Mouse (Mus musculus) midbrain, embryonic 16.5 days (tissue): ENCODE results near the gene Prr12. TPM values are rescaled to one million over a fixed set of nuclear protein-coding genes. Genes with fewer than 3 reads are reported as not detected.

Source experiments
- ATAC-seq: fragments of 200-750 bp; cut with Nextera tagmentation; 2 replicates; pipeline ENCODE4 v1.8.0; 2017; ENCODE audit warnings: moderate TSS enrichment
- H3K27ac ChIP-seq: fragments of 300-500 bp; sonication (generic); 2 replicates; pipeline ENCODE4 v1.5.1; 2014; ENCODE audit warnings: mild to moderate bottlenecking, low read length, mixed read lengths
- H3K27me3 ChIP-seq: fragments of 300-500 bp; sonication (generic); 2 replicates; pipeline ENCODE4 v1.6.1; 2014; ENCODE audit warnings: low read depth, low read length, mixed read lengths; ENCODE audit not compliant: control insufficient read depth, insufficient read depth
- H3K36me3 ChIP-seq: fragments of 300-500 bp; sonication (generic); 2 replicates; pipeline ENCODE4 v1.6.1; 2014; ENCODE audit warnings: mild to moderate bottlenecking, low read length, moderate library complexity, mixed read lengths; ENCODE audit not compliant: control insufficient read depth, insufficient read depth
- H3K4me1 ChIP-seq: fragments of 300-500 bp; sonication (generic); 2 replicates; pipeline ENCODE4 v1.6.1; 2014; ENCODE audit warnings: mild to moderate bottlenecking, low read length, mixed read lengths; ENCODE audit not compliant: control insufficient read depth, insufficient read depth
- H3K4me2 ChIP-seq: fragments of 300-500 bp; sonication (generic); 2 replicates; pipeline ENCODE4 v1.6.1; 2014; ENCODE audit warnings: mild to moderate bottlenecking, low read length, mixed read lengths
- H3K4me3 ChIP-seq: fragments of 300-500 bp; sonication (generic); 2 replicates; pipeline ENCODE4 v1.5.1; 2014; ENCODE audit warnings: low read depth, mild to moderate bottlenecking, low read length, moderate library complexity, mixed read lengths
- H3K9ac ChIP-seq: fragments of 300-500 bp; sonication (generic); 2 replicates; pipeline ENCODE4 v1.6.1; 2014; ENCODE audit warnings: low read depth, low read length, mixed read lengths
- H3K9me3 ChIP-seq: fragments of 300-500 bp; sonication (generic); replicated peaks from 2 replicates; pipeline ENCODE4 v1.6.1; 2014; ENCODE audit warnings: mild to moderate bottlenecking, low read length, mixed read lengths; ENCODE audit not compliant: control insufficient read depth, poor library complexity, severe bottlenecking
- WGBS: fragments of 180-500 bp; shearing (Covaris S2); extraction: QIAGEN DNeasy Blood & Tissue Kit; methylation state at CpG from one replicate; pipeline ENCODE4 v1.1.7; 2014; 5-methylcytosine and 5-hydroxymethylcytosine counted together
- polyA plus RNA-seq: library from polyadenylated mRNA; unstranded; fragments of >200 nt; fragmentation: Nextera tagmentation; extraction: Ambion mirVana; gene quantifications from 2 replicates; pipeline ENCODE4 v1.2.1, GENCODE M21; 2015

Prr12 gene
- polyA plus RNA-seq, 1 experiment from 2014 or later: 13.6 TPM

GRCm38 (mm10) chr7:45073171-45073707, 20.6 kb upstream of the Prr12 start:
- no peak for ATAC-seq
- H3K9me3 ChIP-seq: no peaks in the 10 kb centered on the region
- H3K4me1 ChIP-seq: no peaks in the 10 kb centered on the region
- H3K27ac ChIP-seq: no peak overlapping the region
- no peak overlapping the region for H3K9ac ChIP-seq
- H3K36me3 ChIP-seq: peaks cover 14% of the 10 kb centered on the region
- H3K4me3 ChIP-seq: no peak overlapping the region
- H3K4me2 ChIP-seq: no peak overlapping the region
- H3K27me3 ChIP-seq: no peaks in the 10 kb centered on the region
- WGBS: 78% methylated on average over 7 of the region's 7 CpGs

- 65% methylated on average over 2 of the region's 2 CpGs for WGBS
- no peak for ATAC-seq
- Histone ChIP-seq H3K27me3 (no peaks in the 10 kb centered on the region), H3K36me3 (peaks cover 10% of the 10 kb centered on the region), H3K9me3 (no peaks in the 10 kb centered on the region), H3K4me3 (no peak overlapping the region), H3K4me1 (no peaks in the 10 kb centered on the region), H3K4me2 (no peak overlapping the region), H3K27ac (no peak overlapping the region), H3K9ac (no peak overlapping the region)
Observed at GRCm38 (mm10) chr7:45072230-45072629, 19.5 kb upstream of the Prr12 start.

DNA sequence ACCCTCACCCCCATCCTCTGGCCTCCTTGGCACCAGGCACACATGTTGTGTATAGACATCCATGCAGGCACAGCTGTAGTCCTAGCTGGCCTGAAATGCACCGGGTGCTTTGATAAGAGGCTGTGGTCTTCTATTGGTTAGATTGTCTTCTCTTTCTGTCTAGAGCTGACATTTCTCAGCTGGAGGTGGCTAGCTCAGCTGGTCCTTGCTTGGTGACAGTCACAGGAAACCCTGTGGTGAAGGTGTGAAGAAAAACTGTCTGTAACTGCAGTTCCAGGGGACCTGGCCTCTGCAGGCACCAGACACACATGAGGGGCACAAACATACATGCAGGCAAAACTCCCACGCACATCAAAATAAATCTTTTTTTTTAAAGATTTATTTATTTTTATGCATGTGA, 17.0 kb upstream of the Prr12 start:
- no peaks in the 10 kb centered on the region for H3K36me3 ChIP-seq
- no peaks in the 10 kb centered on the region for H3K4me1 ChIP-seq
- no peak overlapping the region for H3K9ac ChIP-seq
- no peaks in the 10 kb centered on the region for H3K27me3 ChIP-seq
- no peak overlapping the region for H3K4me2 ChIP-seq
- no peak overlapping the region for H3K4me3 ChIP-seq
- ATAC-seq: no peak
- 97% methylated on average over 2 of the region's 2 CpGs for WGBS
- no peak overlapping the region for H3K27ac ChIP-seq
- H3K9me3 ChIP-seq: no peaks in the 10 kb centered on the region

DNA sequence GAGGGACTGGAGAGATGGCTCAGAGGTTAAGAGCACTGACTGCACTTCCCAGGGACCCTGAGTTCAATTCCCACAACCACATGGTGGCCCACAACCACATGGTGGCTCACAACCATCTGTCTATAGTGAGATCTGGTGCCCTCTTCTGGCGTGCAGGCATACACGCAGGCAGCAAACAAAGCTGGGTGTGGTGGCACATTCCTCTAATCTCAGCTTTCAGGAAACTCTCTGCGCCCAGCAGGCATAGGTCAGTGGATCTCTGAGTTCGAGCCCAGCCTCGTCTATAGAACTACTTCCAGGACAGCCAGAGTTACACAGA, 15.3 kb upstream of the Prr12 start:
- H3K27me3 ChIP-seq: no peaks in the 10 kb centered on the region
- H3K4me2 ChIP-seq: no peak overlapping the region
- peaks cover 10% of the 10 kb centered on the region for H3K4me1 ChIP-seq
- no peak overlapping the region for H3K9ac ChIP-seq
- no peak overlapping the region for H3K27ac ChIP-seq
- ATAC-seq: no peak
- 16% methylated on average over 5 of the region's 5 CpGs for WGBS
- no peak overlapping the region for H3K4me3 ChIP-seq
- H3K9me3 ChIP-seq: no peaks in the 10 kb centered on the region
- no peaks in the 10 kb centered on the region for H3K36me3 ChIP-seq

- H3K4me3 ChIP-seq: no peak overlapping the region
- no peak for ATAC-seq
- H3K36me3 ChIP-seq: no peaks in the 10 kb centered on the region
- H3K27me3 ChIP-seq: no peaks in the 10 kb centered on the region
- no peak overlapping the region for H3K4me2 ChIP-seq
- no peak overlapping the region for H3K27ac ChIP-seq
- 74% methylated on average over 4 of the region's 4 CpGs for WGBS
- H3K9me3 ChIP-seq: no peaks in the 10 kb centered on the region
- H3K9ac ChIP-seq: no peak overlapping the region
- H3K4me1 ChIP-seq: peaks cover 10% of the 10 kb centered on the region
Observed at GRCm38 (mm10) chr7:45067190-45067999, 14.7 kb upstream of the Prr12 start.

DNA sequence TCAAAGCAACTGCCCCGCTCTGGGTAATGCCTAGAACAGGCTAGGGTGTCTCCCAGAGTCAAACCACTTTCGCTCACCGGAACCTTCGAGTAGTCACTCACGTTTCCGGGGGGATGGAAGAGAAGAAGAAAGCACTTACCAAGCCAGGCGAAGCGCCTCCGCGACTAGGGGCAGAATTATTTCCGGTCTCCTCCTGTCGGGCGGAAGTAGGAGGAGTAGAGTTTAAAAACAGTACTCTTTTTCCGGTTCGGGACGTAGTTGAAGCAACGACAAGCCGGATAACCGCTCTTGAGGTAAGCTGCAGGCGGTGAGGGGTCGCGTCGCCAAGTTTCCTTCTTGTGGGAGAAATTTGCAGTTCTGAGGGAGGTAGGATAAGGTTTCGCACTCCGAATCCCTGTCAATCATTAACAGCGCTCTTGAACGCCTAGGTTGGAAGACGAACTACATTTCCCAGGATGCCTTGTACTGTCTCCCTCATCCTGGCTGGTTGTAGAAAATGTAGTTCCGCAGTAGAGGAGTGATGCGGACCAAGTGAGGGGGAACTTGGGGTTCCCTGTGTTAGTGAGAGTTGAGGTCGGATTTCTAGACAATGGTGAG, 9.7 kb upstream of the Prr12 start, which contains the start of the genes Nosip and Prrg2:
Nosip (plus strand) TSS at position 191 of the 597 bp plus-strand sequence.
Prrg2 (minus strand) TSS at position 439 of the 597 bp plus-strand sequence.
- Histone ChIP-seq H3K9me3 (no peaks in the 10 kb centered on the region), H3K4me1 (peaks cover 26% of the 10 kb centered on the region), H3K27ac (peak within 1 kb of the TSS; percentile 90), H3K4me2 (peak within 1 kb of the TSS; percentile 60), H3K36me3 (no peaks in the 10 kb centered on the region), H3K4me3 (peak within 1 kb of the TSS; percentile 60), H3K9ac (peak within 1 kb of the TSS; percentile 77), H3K27me3 (no peaks in the 10 kb centered on the region)
- peak; percentile 85 for ATAC-seq
- under 1% methylated on average over 31 of the region's 31 CpGs for WGBS

- WGBS: 20% methylated on average over 11 of the region's 11 CpGs
- Histone ChIP-seq H3K36me3 (no peaks in the 10 kb centered on the region), H3K27ac (peak overlapping the region; percentile 90; the same call in 1 of the 2 replicates), H3K4me2 (peak overlapping the region; percentile 48), H3K4me3 (peak overlapping the region; percentile 60; the same call in 1 of the 2 replicates), H3K27me3 (no peaks in the 10 kb centered on the region), H3K9me3 (no peaks in the 10 kb centered on the region), H3K9ac (0 out of 2 replicates have a peak overlapping the region, but pooled peaks have one; percentile 15), H3K4me1 (peaks cover 26% of the 10 kb centered on the region)
- no peak for ATAC-seq
Observed at GRCm38 (mm10) chr7:45061532-45062075, 8.9 kb upstream of the Prr12 start.

DNA sequence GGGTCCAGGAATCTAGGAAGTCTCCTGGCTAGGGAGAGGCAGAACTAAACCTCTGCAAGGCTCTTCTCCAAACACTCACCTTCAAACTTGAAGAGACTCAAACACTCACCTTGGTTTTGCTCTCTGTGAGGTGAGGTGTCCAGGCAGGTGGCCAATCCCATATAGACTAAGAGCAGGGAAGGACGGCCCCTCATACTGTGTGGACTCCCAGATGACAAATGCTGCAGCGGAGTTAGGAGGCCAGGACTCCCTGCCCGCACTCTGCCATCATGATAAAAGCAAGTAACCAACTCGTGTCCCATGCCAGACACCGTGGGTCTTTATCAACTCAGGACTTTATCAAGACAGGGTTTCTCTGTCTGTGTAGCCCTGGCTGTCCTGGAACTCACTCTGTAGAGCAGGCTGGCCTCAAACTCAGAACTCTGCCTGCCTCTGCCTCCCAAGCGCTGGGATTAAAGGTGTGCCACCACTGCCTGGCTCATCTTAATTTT, 8.0 kb upstream of the Prr12 start:
- no peaks in the 10 kb centered on the region for H3K36me3 ChIP-seq
- WGBS: 93% methylated on average over 6 of the region's 6 CpGs
- no peak for ATAC-seq

More for the DNA sequence above, 8.0 kb upstream of the Prr12 start:
- Histone ChIP-seq H3K27me3 (no peaks in the 10 kb centered on the region), H3K4me3 (no peak overlapping the region), H3K9ac (no peak overlapping the region), H3K4me1 (peaks cover 26% of the 10 kb centered on the region), H3K4me2 (no peak overlapping the region), H3K9me3 (no peaks in the 10 kb centered on the region), H3K27ac (no peak overlapping the region)
